Mouse (Mus musculus) frontal cortex, adult (tissue): ENCODE results near the gene Ndufa4l2.

Source experiments
- ATAC-seq: cut with Nextera tagmentation; 2 replicates; pipeline ENCODE4 v1.9.2; 2017; ENCODE audit warnings: mild to moderate bottlenecking, moderate library complexity, mixed read lengths; ENCODE audit not compliant: low TSS enrichment

Ndufa4l2 gene

GRCm38 (mm10) chr10:127509837-127510701, 4.7 kb upstream of the Ndufa4l2 start:
- ATAC-seq: no peak

GRCm38 (mm10) chr10:127510895-127511617, 3.7 kb upstream of the Ndufa4l2 start:
- ATAC-seq: no peak

GRCm38 (mm10) chr10:127511634-127512306, 3.0 kb upstream of the Ndufa4l2 start:
- ATAC-seq: peak; percentile 5; the same call in 1 of the 2 replicates

GRCm38 (mm10) chr10:127512307-127512666, 2.5 kb upstream of the Ndufa4l2 start:
- ATAC-seq: peak; percentile 29; the same call in 1 of the 2 replicates

GRCm38 (mm10) chr10:127512813-127513212, 2.0 kb upstream of the Ndufa4l2 start:
- ATAC-seq: peak; percentile 56

GRCm38 (mm10) chr10:127513501-127514091, 1.2 kb upstream of the Ndufa4l2 start:
- ATAC-seq: no peak

GRCm38 (mm10) chr10:127514111-127514698, 562 bp upstream of the Ndufa4l2 start:
- no peak for ATAC-seq

GRCm38 (mm10) chr10:127515271-127515982, 660 bp downstream of the Ndufa4l2 start:
- no peak for ATAC-seq

GRCm38 (mm10) chr10:127515983-127516459, 1.3 kb downstream of the Ndufa4l2 start:
- ATAC-seq: no peak

- no peak for ATAC-seq
Measured at GRCm38 (mm10) chr10:127516576-127517260, 2.0 kb downstream of the Ndufa4l2 start.

- ATAC-seq: no peak
Measured at GRCm38 (mm10) chr10:127517941-127518340, 3.2 kb downstream of the Ndufa4l2 start.

GRCm38 (mm10) chr10:127519041-127519701, 4.4 kb downstream of the Ndufa4l2 start:
- no peak for ATAC-seq

GRCm38 (mm10) chr10:127519903-127520713, 5.3 kb downstream of the Ndufa4l2 start:
- ATAC-seq: no peak

GRCm38 (mm10) chr10:127520714-127521357, 6.1 kb downstream of the Ndufa4l2 start:
- no peak for ATAC-seq

- no peak for ATAC-seq
Measured at GRCm38 (mm10) chr10:127521611-127522080, 6.9 kb downstream of the Ndufa4l2 start.

- peak; percentile 78 for ATAC-seq
Measured at GRCm38 (mm10) chr10:127522088-127522581, 7.4 kb downstream of the Ndufa4l2 start, which contains the start of gene Shmt2. TSS of gene Shmt2 (minus strand) at chr10:127522444.

- ATAC-seq: no peak
Measured at GRCm38 (mm10) chr10:127524646-127525255, 10.0 kb downstream of the Ndufa4l2 start.
